Mouse (Mus musculus) R1 (cell line): ENCODE measurements around the gene 6430571L13Rik.

Source experiments
- DNase-seq: peaks from one replicate; pipeline ENCODE4 v3.0.0-alpha.2; 2018; ENCODE audit warnings: low read depth, low spot score

The 6430571L13Rik gene

GRCm38 (mm10) chr9:107307099-107307872 is 33.1 kb upstream of the 6430571L13Rik start:
- no peak for DNase-seq

GRCm38 (mm10) chr9:107307886-107308285 is 32.5 kb upstream of the 6430571L13Rik start:
- no peak for DNase-seq

GRCm38 (mm10) chr9:107308346-107309000 is 31.9 kb upstream of the 6430571L13Rik start:
- DNase-seq: no peak

GRCm38 (mm10) chr9:107309171-107309570 is 31.2 kb upstream of the 6430571L13Rik start:
- no peak for DNase-seq

GRCm38 (mm10) chr9:107309600-107309999 is 30.8 kb upstream of the 6430571L13Rik start:
- DNase-seq: no peak

GRCm38 (mm10) chr9:107312811-107313584 is 27.4 kb upstream of the 6430571L13Rik start:
- DNase-seq: no peak

- no peak for DNase-seq
These were observed 26.5 kb upstream of the 6430571L13Rik start for GRCm38 (mm10) chr9:107313926-107314325.

- DNase-seq: no peak
These were observed 24.6 kb upstream of the 6430571L13Rik start for GRCm38 (mm10) chr9:107315791-107316190.

- DNase-seq: no peak
These were observed 17.8 kb upstream of the 6430571L13Rik start for GRCm38 (mm10) chr9:107322461-107323050.

GRCm38 (mm10) chr9:107323558-107323957 is 16.8 kb upstream of the 6430571L13Rik start:
- no peak for DNase-seq

- DNase-seq: no peak
These were observed 15.4 kb upstream of the 6430571L13Rik start for GRCm38 (mm10) chr9:107324799-107325561.

- no peak for DNase-seq
These were observed 14.5 kb upstream of the 6430571L13Rik start for GRCm38 (mm10) chr9:107325904-107326303.

GRCm38 (mm10) chr9:107327879-107328620 is 12.4 kb upstream of the 6430571L13Rik start:
- DNase-seq: no peak

GRCm38 (mm10) chr9:107330791-107331190 is 9.6 kb upstream of the 6430571L13Rik start:
- DNase-seq: no peak

- DNase-seq: no peak
These were observed 6.7 kb upstream of the 6430571L13Rik start for GRCm38 (mm10) chr9:107333686-107334085.

GRCm38 (mm10) chr9:107334356-107334755 is 6.0 kb upstream of the 6430571L13Rik start:
- DNase-seq: no peak

- DNase-seq: no peak
These were observed 5.4 kb upstream of the 6430571L13Rik start for GRCm38 (mm10) chr9:107335046-107335445.

- peak; percentile 72 for DNase-seq
These were observed 4.5 kb upstream of the 6430571L13Rik start for GRCm38 (mm10) chr9:107335909-107336308.

- DNase-seq: no peak
These were observed 4.0 kb upstream of the 6430571L13Rik start for GRCm38 (mm10) chr9:107336386-107336785.

GRCm38 (mm10) chr9:107338172-107338883 is 2.1 kb upstream of the 6430571L13Rik start, which contains the start of gene Hemk1:
Gene Hemk1 (minus strand): TSS chr9:107338350.
- DNase-seq: peak; percentile 91
